ENCODE assay signal across 9 mouse cellular contexts in the genomic region with DNA sequence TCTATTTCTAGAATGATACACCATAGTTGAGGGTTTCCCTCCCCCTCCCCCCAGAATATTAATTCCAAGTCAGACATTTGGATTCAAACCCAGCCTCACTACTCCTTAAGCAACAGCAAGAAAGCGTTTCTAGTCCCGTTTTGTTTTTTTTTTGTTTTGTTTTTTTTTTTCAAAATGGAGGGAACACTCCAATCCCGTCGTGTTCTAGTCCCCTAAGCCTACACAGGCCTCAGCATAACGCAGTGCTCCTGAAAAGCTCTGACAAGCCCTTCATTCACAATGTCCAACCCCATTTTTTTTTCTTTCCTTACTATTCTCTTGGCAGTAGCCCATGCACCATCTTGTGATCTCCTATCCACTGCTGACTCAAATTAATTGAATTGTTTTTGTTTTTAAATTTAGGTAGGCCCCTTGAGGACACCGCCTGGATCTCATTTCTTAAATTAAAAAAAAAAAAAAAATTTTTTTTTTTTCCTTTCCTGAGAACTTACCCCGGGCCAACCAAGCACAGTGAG. TPM values are rescaled to one million over a fixed set of nuclear protein-coding genes. Genes with fewer than 3 reads are reported as not detected.
A peak's percentile ranks its signal among the peaks of the same experiment; 100 is the strongest.
DNase-seq lines count a peak whose midpoint lies in the region; ATAC-seq and TF ChIP-seq lines count a peak whose summit lies in the region.
"Had no signal": no experiment of that assay in that cellular context is flagged by ENCODE, and none has a peak within 500 bp of the region (broad histone marks: within the 10 kb centered on the region; RNA-seq: fewer than 3 reads in every experiment).

No protein-coding gene starts in this region.

- 0 out of 2 replicates have a peak overlapping the region, but pooled peaks have one; percentile 91 for H3K9ac ChIP-seq in forebrain, embryonic 14.5 days (ENCODE audit: low read length)

- H3K36me3 ChIP-seq in heart, embryonic 10.5 days: peaks cover 5% of the 10 kb centered on the region; the same call in 1 of the 2 replicates
- H3K36me3 ChIP-seq in forebrain, embryonic 14.5 days (ENCODE audit: control insufficient read depth, insufficient read depth, low read length): no peaks in the 10 kb centered on the region
- peaks cover 10% of the 10 kb centered on the region for H3K36me3 ChIP-seq in midbrain, embryonic 10.5 days
- H3K36me3 ChIP-seq in kidney, adult 2 months (ENCODE audit: control insufficient read depth, insufficient read depth, low read length): no peaks in the 10 kb centered on the region

- H3K27ac ChIP-seq in heart, embryonic 10.5 days: no peak overlapping the region; the same call in 1 of the 2 replicates
- H3K27ac ChIP-seq in forebrain, embryonic 14.5 days (ENCODE audit: low read depth, low read length): no peak overlapping the region
- peak overlapping the region; percentile 94; the same call in 1 of the 2 replicates for H3K27ac ChIP-seq in midbrain, embryonic 10.5 days (replicated peaks)
- H3K27ac ChIP-seq in kidney, adult 2 months (ENCODE audit: insufficient read depth, low read depth, low read length): no peak overlapping the region

- no peak for DNase-seq in heart, embryonic 10.5 days (ENCODE audit: low spot score)
- DNase-seq in heart, postnatal 10 days: no peak
- peak; percentile 47 for DNase-seq in ES-CJ7 (ENCODE audit: low read depth, low spot score)
- peak; percentile 16 for DNase-seq in forebrain, embryonic 14.5 days (ENCODE audit: low spot score)
- DNase-seq in midbrain, embryonic 10.5 days (ENCODE audit: low spot score): no peak
- DNase-seq in Muller cell, postnatal 12 days (ENCODE audit: inconsistent ontology term): no peak
- DNase-seq in layer of hippocampus, postnatal 10 days (ENCODE audit: low spot score in 2 of 2): no peak
- no peak for DNase-seq in kidney, adult 2 months
- DNase-seq: left cerebral cortex, postnatal 4 days had no signal

- H3K9me3 ChIP-seq in heart, embryonic 10.5 days: no peaks in the 10 kb centered on the region
- H3K9me3 ChIP-seq in forebrain, embryonic 14.5 days (replicated peaks; ENCODE audit: control insufficient read depth, low read length): no peaks in the 10 kb centered on the region
- no peaks in the 10 kb centered on the region for H3K9me3 ChIP-seq in midbrain, embryonic 10.5 days (replicated peaks)

- intact Hi-C loops in heart, postnatal 10 days (cut with DNase I): no loop called here

- H3K4me2 ChIP-seq in forebrain, embryonic 14.5 days (ENCODE audit: low read length): peak overlapping the region; percentile 56

- ATAC-seq in forebrain, embryonic 14.5 days: no peak

- no peak for TF ChIP-seq CTCF in kidney, adult 2 months (conservative IDR thresholded peaks at IDR 0.05; ENCODE audit: insufficient read depth, insufficient read length, low read depth, low read length)

- peak overlapping the region; percentile 84 for H3K4me3 ChIP-seq in heart, embryonic 10.5 days
- peak overlapping the region; percentile 61 for H3K4me3 ChIP-seq in forebrain, embryonic 14.5 days (ENCODE audit: low read depth, low read length)
- H3K4me3 ChIP-seq in midbrain, embryonic 10.5 days: peak overlapping the region; percentile 73
- H3K4me3 ChIP-seq in kidney, adult 2 months (ENCODE audit: insufficient read depth, low read depth, low read length): no peak overlapping the region

- 0 out of 2 replicates have a peak, but pooled peaks cover 3% of the 10 kb centered on the region for H3K4me1 ChIP-seq in heart, embryonic 10.5 days
- no peaks in the 10 kb centered on the region for H3K4me1 ChIP-seq in forebrain, embryonic 14.5 days (ENCODE audit: control insufficient read depth, insufficient read depth, low read length)
- H3K4me1 ChIP-seq in midbrain, embryonic 10.5 days: peaks cover 11% of the 10 kb centered on the region
- no peaks in the 10 kb centered on the region; the same call in 1 of the 2 replicates for H3K4me1 ChIP-seq in kidney, adult 2 months (ENCODE audit: control insufficient read depth, insufficient read depth, low read length)

- no peak for TF ChIP-seq POLR2A in kidney, adult 2 months (IDR thresholded peaks at IDR 0.05; ENCODE audit: low read depth, low read length)

- no peaks in the 10 kb centered on the region for H3K27me3 ChIP-seq in heart, embryonic 10.5 days (ENCODE audit: insufficient read depth, poor library complexity, severe bottlenecking)
- no peaks in the 10 kb centered on the region for H3K27me3 ChIP-seq in forebrain, embryonic 14.5 days (replicated peaks; ENCODE audit: control insufficient read depth, insufficient read depth, low read length)
- H3K27me3 ChIP-seq in midbrain, embryonic 10.5 days (ENCODE audit: low read depth, poor library complexity, severe bottlenecking): no peaks in the 10 kb centered on the region
- H3K27me3 ChIP-seq in kidney, adult 2 months (replicated peaks; ENCODE audit: control insufficient read depth, insufficient read depth, low read length): no peaks in the 10 kb centered on the region

- WGBS in heart, embryonic 10.5 days: 77% methylated on average over 7 of the region's 7 CpGs
- 73% methylated on average over 7 of the region's 7 CpGs for WGBS in forebrain, embryonic 14.5 days
- WGBS in midbrain, embryonic 10.5 days: 75% methylated on average over 7 of the region's 7 CpGs
- WGBS in kidney, adult 2 months: 65% methylated on average over 7 of the region's 7 CpGs

RNA-seq across cellular contexts. Expression of a gene that starts 1.0 kb away (rescaled TPM):
- 15.2 and 17.8 TPM in 2 replicates for polyA plus RNA-seq in heart, embryonic 10.5 days (2016; fragmentation: Nextera tagmentation; extraction: Ambion mirVana)
- total RNA-seq in heart, postnatal 10 days (2021): 1 to 10 TPM; 5.0 to 5.3 TPM
- 15.0 and 20.7 TPM in 2 replicates for polyA plus RNA-seq in forebrain, embryonic 14.5 days (2014; fragmentation: Nextera tagmentation; extraction: Ambion mirVana)
- 19.4 and 21.5 TPM in 2 replicates for polyA plus RNA-seq in midbrain, embryonic 10.5 days (2016; fragmentation: Nextera tagmentation; extraction: Ambion mirVana)
- 10 to 100 TPM; 14.7 to 16.3 TPM for total RNA-seq in layer of hippocampus, postnatal 10 days (2021)
- 119 and 121 TPM in 2 replicates for polyA plus RNA-seq in kidney, adult 2 months (2012; rRNA removed)

Comparison
In these comparisons a context has a peak if more than half of its experiments do, and no peak if none do; other contexts are left out.
1. DNase-seq: peak in ES-CJ7 (single experiment) and forebrain, embryonic 14.5 days (single experiment); none in heart, embryonic 10.5 days (single experiment), heart, postnatal 10 days (0 of 2), midbrain, embryonic 10.5 days (single experiment), Muller cell, postnatal 12 days (single experiment), layer of hippocampus, postnatal 10 days (0 of 2) and kidney, adult 2 months (single experiment).